In the genomic region with DNA sequence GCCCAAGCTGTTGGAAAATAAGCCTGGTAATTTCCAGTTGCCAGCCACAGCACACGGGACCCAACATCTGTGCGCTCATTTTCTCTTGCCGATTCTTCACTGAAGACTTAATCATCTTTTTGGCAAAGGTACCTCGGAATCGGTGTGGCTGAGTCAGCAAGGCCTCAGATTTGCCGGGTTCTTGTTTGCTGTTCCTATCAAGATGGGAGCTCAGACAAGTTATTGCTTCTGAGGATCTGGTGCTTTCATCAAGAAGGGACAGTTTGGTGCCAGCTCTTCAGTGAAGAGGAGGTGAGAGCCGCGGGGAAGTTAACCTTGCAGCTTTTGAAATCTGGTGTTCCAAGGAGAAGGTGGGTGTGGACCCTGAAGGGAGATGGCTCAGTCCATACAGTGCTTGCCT, we compare ENCODE assay signal across 16 mouse cellular contexts. TPM values are rescaled to one million over a fixed set of nuclear protein-coding genes. Genes with fewer than 3 reads are reported as not detected.
DNase-seq lines count a peak whose midpoint lies in the region; ATAC-seq and TF ChIP-seq lines count a peak whose summit lies in the region.
"Had no signal": no experiment of that assay in that cellular context is flagged by ENCODE, and none has a peak within 500 bp of the region (broad histone marks: within the 10 kb centered on the region; RNA-seq: fewer than 3 reads in every experiment).

No protein-coding gene starts in this region.

- peaks cover 46% of the 10 kb centered on the region for H3K36me3 ChIP-seq in kidney, embryonic 15.5 days
- peaks cover 47% of the 10 kb centered on the region for H3K36me3 ChIP-seq in E14TG2a.4 (ENCODE audit: insufficient read depth, low read length)
- peaks cover 42% of the 10 kb centered on the region for H3K36me3 ChIP-seq in limb, embryonic 13.5 days

- no peak for TF ChIP-seq CTCF in E14TG2a.4 (conservative IDR thresholded peaks at IDR 0.05; ENCODE audit: low read length)

- peaks cover 21% of the 10 kb centered on the region for H3K4me1 ChIP-seq in kidney, embryonic 15.5 days
- H3K4me1 ChIP-seq in E14TG2a.4 (replicated peaks; ENCODE audit: low read depth, low read length): peaks cover 55% of the 10 kb centered on the region
- H3K4me1 ChIP-seq in limb, embryonic 13.5 days: peaks cover 17% of the 10 kb centered on the region

- no peak overlapping the region for H3K4me3 ChIP-seq in kidney, embryonic 15.5 days (replicated peaks)
- H3K4me3 ChIP-seq in E14TG2a.4 (replicated peaks; ENCODE audit: low read length): 0 out of 2 replicates have a peak overlapping the region, but pooled peaks have one; percentile 89
- no peak overlapping the region for H3K4me3 ChIP-seq in limb, embryonic 13.5 days

- no peak for ATAC-seq in kidney, embryonic 15.5 days (replicated peaks; ENCODE audit: low FRiP score)
- no peak for ATAC-seq in limb, embryonic 13.5 days (ENCODE audit: low FRiP score, low read depth)
- ATAC-seq: forebrain, embryonic 14.5 days had no signal

- DNase-seq in kidney, adult 18-20 months: no peak
- peak; percentile 46 for DNase-seq in brain, adult 2 months (ENCODE audit: low read depth, low spot score)
- no peak for DNase-seq in thymus, postnatal 10 days (ENCODE audit: low spot score in 2 of 2)
- DNase-seq in cerebellum, adult 9-11 months: no peak
- DNase-seq: adrenal gland, postnatal 25 days; cerebellum, adult 9-10 months; kidney, postnatal 4 days; retina, postnatal 1 day had no signal

- no peak overlapping the region for H3K9ac ChIP-seq in kidney, embryonic 15.5 days
- H3K9ac ChIP-seq in limb, embryonic 13.5 days: no peak overlapping the region

- H3K27ac ChIP-seq in kidney, embryonic 15.5 days: no peak overlapping the region
- no peak overlapping the region for H3K27ac ChIP-seq in limb, embryonic 13.5 days
- H3K27ac ChIP-seq: heart, embryonic 15.5 days; liver, embryonic 14.5 days had no signal

- 90% methylated on average over 8 of the region's 8 CpGs for whole genome bisulfite sequencing in kidney, embryonic 15.5 days
- 91% methylated on average over 8 of the region's 8 CpGs for WGBS in limb, embryonic 13.5 days

- H3K9me3 ChIP-seq in kidney, embryonic 15.5 days (replicated peaks): no peaks in the 10 kb centered on the region
- H3K9me3 ChIP-seq in E14TG2a.4 (ENCODE audit: low read length): no peaks in the 10 kb centered on the region
- no peaks in the 10 kb centered on the region for H3K9me3 ChIP-seq in limb, embryonic 13.5 days
- H3K9me3 ChIP-seq: heart, embryonic 15.5 days; megakaryocyte, embryonic 14.5 days had no signal

- H3K27me3 ChIP-seq in kidney, embryonic 15.5 days: no peaks in the 10 kb centered on the region
- H3K27me3 ChIP-seq in E14TG2a.4 (ENCODE audit: insufficient read depth, low read length): no peaks in the 10 kb centered on the region
- no peaks in the 10 kb centered on the region for H3K27me3 ChIP-seq in limb, embryonic 13.5 days
- H3K27me3 ChIP-seq: heart, embryonic 15.5 days; megakaryocyte, embryonic 14.5 days had no signal

- peak overlapping the region; percentile 65; the same call in 1 of the 2 replicates for H3K4me2 ChIP-seq in kidney, embryonic 15.5 days
- peak overlapping the region; percentile 84 for H3K4me2 ChIP-seq in limb, embryonic 13.5 days (replicated peaks)

RNA-seq across cellular contexts. Expression of gene Dtx2, which starts 1.6 kb away (rescaled TPM):
- 29.4 and 29.9 TPM in 2 replicates for polyA plus RNA-seq in kidney, embryonic 15.5 days (2015; fragmentation: Nextera tagmentation; extraction: Ambion mirVana)
- 35.2 and 37.9 TPM in 2 replicates for polyA plus RNA-seq in limb, embryonic 13.5 days (2015; fragmentation: Nextera tagmentation; extraction: Ambion mirVana)

RNA-seq across cellular contexts. Expression of gene Zp3, which starts 16.3 kb away (rescaled TPM):
- 0.30 TPM in 1 of 2 replicates, not detected in the other for polyA plus RNA-seq in kidney, embryonic 15.5 days (2015; fragmentation: Nextera tagmentation; extraction: Ambion mirVana)
- 0.22 and 0.47 TPM in 2 replicates for polyA plus RNA-seq in limb, embryonic 13.5 days (2015; fragmentation: Nextera tagmentation; extraction: Ambion mirVana)
- polyA plus RNA-seq: heart, embryonic 15.5 days; liver, embryonic 14.5 days; stomach, embryonic 14.5 days had no signal

RNA-seq across cellular contexts. Expression of gene Ssc4d, which starts 21.8 kb away (rescaled TPM):
- 9.6 and 10.1 TPM in 2 replicates for polyA plus RNA-seq in kidney, embryonic 15.5 days (2015; fragmentation: Nextera tagmentation; extraction: Ambion mirVana)
- 4.4 and 4.5 TPM in 2 replicates for polyA plus RNA-seq in limb, embryonic 13.5 days (2015; fragmentation: Nextera tagmentation; extraction: Ambion mirVana)

RNA-seq across cellular contexts. Expression of gene Upk3b, which starts 42.1 kb away (rescaled TPM):
- polyA plus RNA-seq in kidney, embryonic 15.5 days (2015; fragmentation: Nextera tagmentation; extraction: Ambion mirVana): 2.6 and 5.9 TPM in 2 replicates
- 0.14 and 0.15 TPM in 2 replicates for polyA plus RNA-seq in limb, embryonic 13.5 days (2015; fragmentation: Nextera tagmentation; extraction: Ambion mirVana)
- polyA plus RNA-seq: forebrain, embryonic 14.5 days had no signal

RNA-seq across cellular contexts. Expression of gene Upk3bl, which starts 58.1 kb away (rescaled TPM):
- 2.8 and 3.2 TPM in 2 replicates for polyA plus RNA-seq in kidney, embryonic 15.5 days (2015; fragmentation: Nextera tagmentation; extraction: Ambion mirVana)
- polyA plus RNA-seq in limb, embryonic 13.5 days (2015; fragmentation: Nextera tagmentation; extraction: Ambion mirVana): 2.2 and 3.5 TPM in 2 replicates
- polyA plus RNA-seq: forebrain, embryonic 14.5 days had no signal
